Mouse (Mus musculus) embryonic fibroblast, embryonic 13.5 days (primary cell): ENCODE measurements around the gene Olfr311.

Experiments used
- CTCF ChIP-seq: IDR thresholded peaks from 2 replicates; pipeline ENCODE4 v1.5.1; 2011; ENCODE audit warnings: mild to moderate bottlenecking, control low read depth, low read length, moderate library complexity, borderline replicate concordance; ENCODE audit not compliant: insufficient read depth
- POLR2A ChIP-seq: IDR thresholded peaks from 2 replicates; pipeline ENCODE4 v1.6.1; 2011; ENCODE audit warnings: low read depth, mild to moderate bottlenecking, control low read depth, low read length, moderate library complexity

DNA sequence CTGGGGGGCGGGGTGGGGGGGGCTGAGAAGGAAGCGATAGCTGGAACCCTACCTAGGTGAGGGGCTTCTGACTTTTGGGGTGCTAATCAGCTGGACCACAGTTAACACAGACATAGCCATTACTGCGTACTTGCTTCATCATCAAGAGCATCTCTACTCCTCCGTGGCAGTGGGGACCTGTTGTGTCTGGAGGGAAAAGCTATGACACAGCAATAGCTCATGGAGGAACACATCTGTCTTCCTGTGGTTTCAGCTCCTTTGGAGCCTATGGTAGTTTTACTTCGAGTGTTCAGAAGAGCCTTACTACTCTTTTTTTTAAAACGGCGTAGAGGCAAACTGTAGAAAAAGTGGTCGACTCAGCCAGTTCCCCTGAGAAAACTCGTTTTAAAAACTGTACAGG lies 8.6 kb downstream of the Olfr311 start:
- TF ChIP-seq CTCF (no peak), POLR2A (no peak)
